Mouse (Mus musculus) CH12.LX (cell line): ENCODE results near the gene Ezh1. TPM values are rescaled to one million over a fixed set of nuclear protein-coding genes. Genes with fewer than 3 reads are reported as not detected.

ENCODE experiments used
- DNase-seq: peaks from one replicate; pipeline ENCODE4 v3.0.0-alpha.2; 2013; ENCODE audit errors: extremely low read depth
- H3K27ac ChIP-seq: 2 replicates; pipeline ENCODE4 v1.5.1; 2012; ENCODE audit warnings: low read depth, mild to moderate bottlenecking, control low read depth, moderate library complexity; ENCODE audit not compliant: insufficient read depth
- H3K27me3 ChIP-seq: replicated peaks from 2 replicates; pipeline ENCODE3; 2012; ENCODE audit warnings: inconsistent platforms
- H3K36me3 ChIP-seq, 2 experiments: replicated peaks in 1 of 2; 2 replicates each; pipeline versions ENCODE3 to v1.6.1; 2012; ENCODE audit warnings: inconsistent platforms in 1 of 2, low read length in 1 of 2, mild to moderate bottlenecking in 1 of 2, mixed read lengths in 1 of 2, moderate library complexity in 1 of 2; ENCODE audit not compliant: control insufficient read depth in 1 of 2, insufficient read depth in 1 of 2
- H3K4me1 ChIP-seq, 2 experiments: 2 replicates each; pipeline ENCODE4 v1.6.1; 2012; ENCODE audit warnings: inconsistent platforms in 1 of 2, moderate library complexity in 1 of 2; ENCODE audit not compliant: insufficient read depth in 2 of 2, control insufficient read depth in 1 of 2
- H3K4me2 ChIP-seq: 2 replicates; pipeline ENCODE4 v1.6.1; 2012; ENCODE audit warnings: low read depth, mild to moderate bottlenecking, control low read depth; ENCODE audit not compliant: poor library complexity, insufficient read depth, severe bottlenecking
- H3K4me3 ChIP-seq, 3 experiments: fragments of 150-350 bp in 1 of 3; sonication (generic) in 1 of 3; replicated peaks in 1 of 3; 2 replicates each; pipeline versions ENCODE3 to v1.5.1; 2011 to 2012; ENCODE audit warnings: low read depth in 2 of 3, low read length in 2 of 3, mild to moderate bottlenecking in 2 of 3, moderate library complexity in 2 of 3, control low read depth in 1 of 3, improper control_type of control experiment in 1 of 3, inconsistent platforms in 1 of 3, mixed read lengths in 1 of 3; ENCODE audit not compliant: poor library complexity in 1 of 3
- H3K79me2 ChIP-seq: replicated peaks from 2 replicates; pipeline ENCODE4 v1.6.1; 2012; ENCODE audit warnings: mild to moderate bottlenecking, moderate library complexity; ENCODE audit not compliant: control insufficient read depth, poor library complexity, insufficient read depth, severe bottlenecking; ENCODE audit errors: extremely low read depth
- H3K9ac ChIP-seq: 2 replicates; pipeline ENCODE4 v1.6.1; 2012; ENCODE audit warnings: low read depth, mild to moderate bottlenecking, control low read depth, moderate library complexity; ENCODE audit not compliant: insufficient read depth
- H3K9me3 ChIP-seq: replicated peaks from 2 replicates; pipeline ENCODE3; 2012; ENCODE audit warnings: low read length, inconsistent platforms, mixed read lengths
- BHLHE40 ChIP-seq: IDR thresholded peaks from 2 replicates; pipeline ENCODE4 v1.6.1; 2011; ENCODE audit warnings: mild to moderate bottlenecking, low read depth, low read length, improper control_type of control experiment
- CHD2 ChIP-seq: IDR thresholded peaks from 2 replicates; pipeline ENCODE4 v1.6.1; 2011; ENCODE audit warnings: low read length, improper control_type of control experiment
- ELF1 ChIP-seq: IDR thresholded peaks from 2 replicates; pipeline ENCODE4 v1.6.1; 2014; ENCODE audit warnings: low read depth, mild to moderate bottlenecking, inconsistent platforms, low read length, improper control_type of control experiment
- EP300 ChIP-seq: IDR thresholded peaks from 2 replicates; pipeline ENCODE4 v1.6.1; 2011; ENCODE audit warnings: low read length, improper control_type of control experiment
- ETS1 ChIP-seq: conservative IDR thresholded peaks from 2 replicates; pipeline ENCODE4 v1.6.1; 2012; ENCODE audit warnings: low read depth, mild to moderate bottlenecking, inconsistent platforms, low read length, improper control_type of control experiment, moderate library complexity
- GABPA ChIP-seq: IDR thresholded peaks from 2 replicates; pipeline ENCODE4 v1.6.1; 2012; ENCODE audit warnings: low read depth, low read length, improper control_type of control experiment, inconsistent platforms; ENCODE audit not compliant: insufficient replicate concordance
- IRF4 ChIP-seq: IDR thresholded peaks from 2 replicates; pipeline ENCODE4 v1.6.1; 2014; ENCODE audit warnings: low read depth, mild to moderate bottlenecking, inconsistent platforms, low read length, improper control_type of control experiment
- JUN ChIP-seq: IDR thresholded peaks from 2 replicates; pipeline ENCODE4 v1.6.1; 2011; ENCODE audit warnings: low read depth, mild to moderate bottlenecking, low read length, improper control_type of control experiment, moderate library complexity; ENCODE audit not compliant: insufficient read depth
- JUND ChIP-seq: conservative IDR thresholded peaks from 2 replicates; pipeline ENCODE4 v1.6.1; 2011; ENCODE audit warnings: low read depth, low read length, improper control_type of control experiment
- KAT2A ChIP-seq: IDR thresholded peaks from 2 replicates; pipeline ENCODE4 v1.6.1; 2012; ENCODE audit warnings: low read length, improper control_type of control experiment, inconsistent platforms; ENCODE audit not compliant: insufficient replicate concordance
- MAFK ChIP-seq: IDR thresholded peaks from 2 replicates; pipeline ENCODE4 v1.6.1; 2011; ENCODE audit warnings: low read length, improper control_type of control experiment; ENCODE audit not compliant: insufficient replicate concordance
- MAX ChIP-seq: IDR thresholded peaks from 2 replicates; pipeline ENCODE4 v1.6.1; 2011; ENCODE audit warnings: low read length, improper control_type of control experiment
- MAZ ChIP-seq: IDR thresholded peaks from 2 replicates; pipeline ENCODE4 v1.6.1; 2012; ENCODE audit warnings: low read depth, mild to moderate bottlenecking, inconsistent platforms, low read length, improper control_type of control experiment, moderate library complexity
- MEF2A ChIP-seq: IDR thresholded peaks from 2 replicates; pipeline ENCODE4 v1.6.1; 2014; ENCODE audit warnings: low read depth, mild to moderate bottlenecking, inconsistent platforms, low read length, improper control_type of control experiment, borderline replicate concordance
- NRF1 ChIP-seq: IDR thresholded peaks from 2 replicates; pipeline ENCODE4 v1.6.1; 2014; ENCODE audit warnings: low read depth, mild to moderate bottlenecking, inconsistent platforms, low read length, improper control_type of control experiment, moderate library complexity
- POLR2A ChIP-seq: IDR thresholded peaks from 2 replicates; pipeline ENCODE4 v1.6.1; 2011; ENCODE audit warnings: low read depth, mild to moderate bottlenecking, improper control_type of control experiment, low read length
- POLR2AphosphoS2 ChIP-seq: IDR thresholded peaks from 2 replicates; pipeline ENCODE4 v1.6.1; 2011; ENCODE audit warnings: low read depth, low read length, improper control_type of control experiment
- RAD21 ChIP-seq: IDR thresholded peaks from 2 replicates; pipeline ENCODE4 v1.6.1; 2011; ENCODE audit warnings: low read depth, mild to moderate bottlenecking, low read length, improper control_type of control experiment, moderate library complexity
- SIN3A ChIP-seq: IDR thresholded peaks from 2 replicates; pipeline ENCODE4 v1.6.1; 2012; ENCODE audit warnings: low read length, improper control_type of control experiment, inconsistent platforms
- TBP ChIP-seq: conservative IDR thresholded peaks from 2 replicates; pipeline ENCODE4 v1.6.1; 2011; ENCODE audit warnings: low read depth, low read length, improper control_type of control experiment
- TCF12 ChIP-seq: IDR thresholded peaks from 2 replicates; pipeline ENCODE4 v1.6.1; 2014; ENCODE audit warnings: low read depth, mild to moderate bottlenecking, inconsistent platforms, low read length, improper control_type of control experiment
- UBTF ChIP-seq: IDR thresholded peaks from 2 replicates; pipeline ENCODE4 v1.6.1; 2012; ENCODE audit warnings: low read depth, mild to moderate bottlenecking, inconsistent platforms, low read length, improper control_type of control experiment, moderate library complexity
- USF1 ChIP-seq: IDR thresholded peaks from 2 replicates; pipeline ENCODE4 v1.6.1; 2014; ENCODE audit warnings: low read depth, mild to moderate bottlenecking, inconsistent platforms, low read length, improper control_type of control experiment
- USF2 ChIP-seq: conservative IDR thresholded peaks from 2 replicates; pipeline ENCODE4 v1.6.1; 2011; ENCODE audit warnings: low read depth, low read length, improper control_type of control experiment
- ZC3H11A ChIP-seq: IDR thresholded peaks from 2 replicates; pipeline ENCODE4 v1.6.1; 2012; ENCODE audit warnings: low read depth, mild to moderate bottlenecking, inconsistent platforms, low read length, improper control_type of control experiment
- ZKSCAN1 ChIP-seq: IDR thresholded peaks from 2 replicates; pipeline ENCODE4 v1.6.1; 2012; ENCODE audit warnings: low read depth, inconsistent platforms, low read length, improper control_type of control experiment, borderline replicate concordance
- ZMIZ1 ChIP-seq: IDR thresholded peaks from 2 replicates; pipeline ENCODE4 v1.6.1; 2012; ENCODE audit warnings: low read depth, mild to moderate bottlenecking, inconsistent platforms, low read length, improper control_type of control experiment
- ZNF384 ChIP-seq: IDR thresholded peaks from 2 replicates; pipeline ENCODE4 v1.6.1; 2012; ENCODE audit warnings: low read depth, low read length, improper control_type of control experiment, inconsistent platforms
- dilution Hi-C: fragments of 300-500 bp; cut with MboI; formaldehyde crosslinking; loops from 2 replicates; pipeline ENCODE4 v1.14.3; 2020; ENCODE audit warnings: low sequenced_read_pairs; ENCODE audit not compliant: extremely low pct_unique_long_range_greater_than_20kb, extremely low pct_ligation_motif_present
- in situ Hi-C: fragments of 300-500 bp; cut with MboI; formaldehyde crosslinking; loops from 3 replicates; pipeline ENCODE4 v1.14.3; 2019; ENCODE audit warnings: low sequenced_read_pairs, low pct_ligation_motif_present, low pct_unique_long_range_greater_than_20kb, mixed read lengths
- polyA plus RNA-seq: library from polyadenylated mRNA; unstranded; fragments of >175 nt; gene quantifications from 2 replicates; pipeline ENCODE4 v1.2.1, GENCODE M21; 2012; ENCODE audit warnings: low read depth; ENCODE audit not compliant: insufficient read length
- total RNA-seq, 2 experiments: library from RNA; depleted of rRNA; stranded (reverse); fragments of 300-350 nt in 1 of 2; fragments of >200 nt in 1 of 2; gene quantifications; 2 replicates each; pipeline ENCODE4 v1.2.3; 2012 to 2014

Gene Ezh1
- total and polyA plus RNA-seq, 3 experiments = 8.7 to 15.3 (median 12.1) TPM

- H3K79me2 ChIP-seq = peaks cover 10% of the 10 kb centered on the region; the same call in 1 of the 2 replicates
- H3K4me1 ChIP-seq = peaks cover 0 to 30% of the 10 kb centered on the region in 2 experiments; a peak in 3 of 4 replicates
- TF ChIP-seq ZMIZ1 (no peak), IRF4 (no peak), USF2 (no peak), UBTF (no peak), NRF1 (no peak), MAFK (no peak), TBP (no peak), SIN3A (no peak), MAX (no peak), ZKSCAN1 (no peak), TCF12 (no peak), GABPA (no peak), POLR2AphosphoS2 (no peak), JUND (no peak), ZNF384 (no peak), POLR2A (no peak)
- no peaks in the 10 kb centered on the region for H3K9me3 ChIP-seq
- H3K4me2 ChIP-seq = no peak overlapping the region
- dilution Hi-C loops = no loop called here
- peaks cover 9% of the 10 kb centered on the region for H3K27me3 ChIP-seq
- H3K27ac ChIP-seq = no peak overlapping the region
- no peak overlapping the region for H3K9ac ChIP-seq
- in situ Hi-C loops = no loop called here
- no peak overlapping the region for H3K4me3 ChIP-seq
- H3K36me3 ChIP-seq = peaks cover 44 to 57% of the 10 kb centered on the region in 2 experiments
- DNase-seq = no peak
Observed at GRCm38 (mm10) chr11:101167211-101167962, 58.9 kb downstream of the Ezh1 start.

- Histone ChIP-seq H3K36me3 (peaks cover 54 to 67% of the 10 kb centered on the region in 2 experiments), H3K27ac (no peak overlapping the region), H3K27me3 (peaks cover 9% of the 10 kb centered on the region), H3K9ac (no peak overlapping the region)
- in situ Hi-C loops (no loop called here), dilution Hi-C loops (no loop called here)
- DNase-seq = no peak
- TF ChIP-seq USF1 = no peak
- no peak for TF ChIP-seq NRF1
- TF ChIP-seq ZNF384 = no peak
- no peak for TF ChIP-seq RAD21
- TF ChIP-seq POLR2A = no peak
- TF ChIP-seq ZC3H11A = no peak
- TF ChIP-seq BHLHE40 = no peak
- no peak for TF ChIP-seq ELF1
- TF ChIP-seq USF2 = no peak
- no peak for TF ChIP-seq CHD2
- no peak for TF ChIP-seq UBTF
- no peak for TF ChIP-seq MAX
- no peak for TF ChIP-seq ETS1
- no peak for TF ChIP-seq JUN
- TF ChIP-seq KAT2A = no peak
- TF ChIP-seq TCF12 = no peak
- no peak for TF ChIP-seq MEF2A
- no peak for TF ChIP-seq EP300
- no peak for TF ChIP-seq IRF4
- no peak for TF ChIP-seq MAZ
- TF ChIP-seq, all 38 proteins: peak for 0
- Histone ChIP-seq H3K4me3 (no peak overlapping the region), H3K4me1 (peaks cover 0 to 23% of the 10 kb centered on the region in 2 experiments; a peak in 3 of 4 replicates), H3K4me2 (no peak overlapping the region), H3K9me3 (no peaks in the 10 kb centered on the region), H3K79me2 (peaks cover 10% of the 10 kb centered on the region; the same call in 1 of the 2 replicates)
Observed at GRCm38 (mm10) chr11:101166357-101166756, 59.9 kb downstream of the Ezh1 start.
